Mouse (Mus musculus) liver, embryonic 11.5 days (tissue): ENCODE measurements around the gene Zdhhc16. TPM values are rescaled to one million over a fixed set of nuclear protein-coding genes. Genes with fewer than 3 reads are reported as not detected.

Experiments used
- ATAC-seq: fragments of 200-750 bp; cut with Nextera tagmentation; replicated peaks from 2 replicates; pipeline ENCODE4 v1.8.0; 2017; ENCODE audit warnings: moderate number of reproducible peaks, mild to moderate bottlenecking, moderate TSS enrichment, moderate library complexity; ENCODE audit not compliant: low FRiP score
- DNase-seq: peaks from one replicate; pipeline ENCODE4 v3.0.0-alpha.2; 2017; ENCODE audit warnings: low spot score
- H3K27ac ChIP-seq: fragments of 300-500 bp; sonication (generic); 2 replicates; pipeline ENCODE4 v1.5.1; 2014; ENCODE audit warnings: mild to moderate bottlenecking, low read depth, low read length, control low read depth
- H3K27me3 ChIP-seq: fragments of 300-500 bp; sonication (generic); replicated peaks from 2 replicates; pipeline ENCODE4 v1.6.1; 2014; ENCODE audit warnings: low read length, mixed read lengths; ENCODE audit not compliant: control insufficient read depth, insufficient read depth
- H3K36me3 ChIP-seq: fragments of 300-500 bp; sonication (generic); 2 replicates; pipeline ENCODE4 v1.6.1; 2014; ENCODE audit warnings: mild to moderate bottlenecking, low read length, moderate library complexity, mixed read lengths; ENCODE audit not compliant: control insufficient read depth, insufficient read depth
- H3K4me1 ChIP-seq: fragments of 300-500 bp; sonication (generic); replicated peaks from 2 replicates; pipeline ENCODE4 v1.6.1; 2014; ENCODE audit warnings: low read length, mixed read lengths; ENCODE audit not compliant: control insufficient read depth, insufficient read depth
- H3K4me2 ChIP-seq: fragments of 300-500 bp; sonication (generic); 2 replicates; pipeline ENCODE4 v1.6.1; 2014; ENCODE audit warnings: mild to moderate bottlenecking, control low read depth, moderate library complexity
- H3K4me3 ChIP-seq: fragments of 300-500 bp; sonication (generic); 2 replicates; pipeline ENCODE4 v1.5.1; 2014; ENCODE audit warnings: low read depth, low read length, control low read depth
- H3K9ac ChIP-seq: fragments of 300-500 bp; sonication (generic); 2 replicates; pipeline ENCODE4 v1.6.1; 2014; ENCODE audit warnings: low read depth, low read length, control low read depth
- H3K9me3 ChIP-seq: fragments of 300-500 bp; sonication (generic); 2 replicates; pipeline ENCODE4 v1.6.1; 2016; ENCODE audit warnings: low read length, inconsistent platforms, mixed read lengths; ENCODE audit not compliant: control insufficient read depth
- WGBS: fragments of 180-500 bp; shearing (Covaris S2); extraction: QIAGEN DNeasy Blood & Tissue Kit; methylation state at CpG from one replicate; pipeline ENCODE4 v1.1.7; 2014; 5-methylcytosine and 5-hydroxymethylcytosine counted together
- polyA plus RNA-seq: library from polyadenylated mRNA; unstranded; fragments of >200 nt; fragmentation: Nextera tagmentation; extraction: Ambion mirVana; gene quantifications from 2 replicates; pipeline ENCODE4 v1.2.1, GENCODE M21; 2014

The Zdhhc16 gene
- polyA plus RNA-seq, 1 experiment from 2014 or later, result 58.9 TPM

- DNase-seq (peak; percentile 98), ATAC-seq (peak; percentile 94)
- Histone ChIP-seq H3K4me1 (peaks cover 8% of the 10 kb centered on the region; the same call in 1 of the 2 replicates), H3K9me3 (no peaks in the 10 kb centered on the region), H3K27me3 (peaks cover 2% of the 10 kb centered on the region; the same call in 1 of the 2 replicates), H3K36me3 (no peaks in the 10 kb centered on the region), H3K9ac (peak within 1 kb of the TSS; percentile 78), H3K4me2 (peak within 1 kb of the TSS; percentile 100), H3K27ac (peak within 1 kb of the TSS; percentile 79), H3K4me3 (peak within 1 kb of the TSS; percentile 90)
- under 1% methylated on average over 61 of the region's 68 CpGs for WGBS
These were observed 47.7 kb downstream of the Zdhhc16 start, which contains the start of gene Mms19 for GRCm38 (mm10) chr19:41980819-41981594. Gene Mms19, minus strand, starts transcription at chr19:41981157.

- Histone ChIP-seq H3K27me3 (peaks cover 2% of the 10 kb centered on the region; the same call in 1 of the 2 replicates), H3K4me1 (peaks cover 8% of the 10 kb centered on the region; the same call in 1 of the 2 replicates), H3K36me3 (no peaks in the 10 kb centered on the region), H3K9me3 (no peaks in the 10 kb centered on the region), H3K4me3 (peak within 1 kb of the TSS; percentile 90), H3K27ac (peak within 1 kb of the TSS; percentile 79), H3K4me2 (peak within 1 kb of the TSS; percentile 100), H3K9ac (peak within 1 kb of the TSS; percentile 78)
- no peak for ATAC-seq
- DNase-seq, result no peak
- WGBS, result under 1% methylated on average over 33 of the region's 33 CpGs
These were observed 48.3 kb downstream of the Zdhhc16 start, which contains the start of gene Ubtd1 for GRCm38 (mm10) chr19:41981595-41981927. Gene Ubtd1, plus strand, starts transcription at chr19:41981763.

GRCm38 (mm10) chr19:41981931-41982790 lies 48.9 kb downstream of the Zdhhc16 start:
- peak overlapping the region; percentile 79 for H3K27ac ChIP-seq
- H3K9ac ChIP-seq, result peak overlapping the region; percentile 78
- DNase-seq (peak; percentile 41), ATAC-seq (no peak)
- peaks cover 8% of the 10 kb centered on the region; the same call in 1 of the 2 replicates for H3K4me1 ChIP-seq
- no peaks in the 10 kb centered on the region for H3K36me3 ChIP-seq
- WGBS, result under 1% methylated on average over 74 of the region's 74 CpGs
- peak overlapping the region; percentile 90 for H3K4me3 ChIP-seq
- peaks cover 2% of the 10 kb centered on the region; the same call in 1 of the 2 replicates for H3K27me3 ChIP-seq
- H3K9me3 ChIP-seq, result no peaks in the 10 kb centered on the region
- peak overlapping the region; percentile 100 for H3K4me2 ChIP-seq

GRCm38 (mm10) chr19:41982791-41983150 lies 49.5 kb downstream of the Zdhhc16 start:
- Histone ChIP-seq H3K27ac (peak overlapping the region; percentile 79; the same call in 1 of the 2 replicates), H3K36me3 (no peaks in the 10 kb centered on the region), H3K27me3 (peaks cover 2% of the 10 kb centered on the region; the same call in 1 of the 2 replicates), H3K9me3 (no peaks in the 10 kb centered on the region), H3K9ac (peak overlapping the region; percentile 78), H3K4me3 (peak overlapping the region; percentile 90), H3K4me1 (peaks cover 8% of the 10 kb centered on the region; the same call in 1 of the 2 replicates), H3K4me2 (peak overlapping the region; percentile 100)
- DNase-seq, result no peak
- 6% methylated on average over 4 of the region's 4 CpGs for WGBS
- ATAC-seq, result no peak

GRCm38 (mm10) chr19:41985994-41986393 lies 52.7 kb downstream of the Zdhhc16 start:
- H3K9me3 ChIP-seq, result no peaks in the 10 kb centered on the region
- ATAC-seq (no peak), DNase-seq (no peak)
- H3K36me3 ChIP-seq, result no peaks in the 10 kb centered on the region
- WGBS, result 88% methylated on average over 5 of the region's 5 CpGs
- H3K4me3 ChIP-seq, result no peak overlapping the region
- no peak overlapping the region for H3K9ac ChIP-seq
- no peak overlapping the region for H3K4me2 ChIP-seq
- peaks cover 7% of the 10 kb centered on the region; the same call in 1 of the 2 replicates for H3K4me1 ChIP-seq
- peaks cover 2% of the 10 kb centered on the region; the same call in 1 of the 2 replicates for H3K27me3 ChIP-seq
- no peak overlapping the region for H3K27ac ChIP-seq

DNA sequence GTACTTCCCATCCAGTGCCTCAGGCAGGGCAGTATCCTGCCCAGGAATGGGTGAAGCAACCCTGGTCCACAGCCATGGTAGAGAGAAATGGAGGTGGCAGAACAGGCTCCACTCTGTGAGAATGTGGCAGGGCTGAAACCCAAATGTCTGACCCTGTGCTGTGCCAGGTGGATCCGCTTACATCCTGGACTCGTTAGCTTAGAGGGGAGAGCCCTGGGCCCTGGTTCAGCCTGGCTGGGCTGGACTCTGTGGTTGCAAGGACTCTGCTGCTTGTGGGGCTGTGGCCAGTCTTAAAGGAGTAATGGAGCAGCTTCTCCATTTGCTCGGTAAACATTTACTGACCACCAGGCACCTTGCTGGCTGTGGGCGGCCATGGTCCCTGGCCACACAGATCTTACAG lies 53.9 kb downstream of the Zdhhc16 start:
- H3K27ac ChIP-seq, result no peak overlapping the region
- no peaks in the 10 kb centered on the region for H3K9me3 ChIP-seq
- H3K36me3 ChIP-seq, result no peaks in the 10 kb centered on the region
- H3K4me3 ChIP-seq, result no peak overlapping the region
- DNase-seq (no peak), ATAC-seq (no peak)
- no peak overlapping the region for H3K9ac ChIP-seq
- H3K4me1 ChIP-seq, result peaks cover 7% of the 10 kb centered on the region; the same call in 1 of the 2 replicates
- peaks cover 2% of the 10 kb centered on the region; the same call in 1 of the 2 replicates for H3K27me3 ChIP-seq
- WGBS, result 74% methylated on average over 4 of the region's 4 CpGs
- H3K4me2 ChIP-seq, result no peak overlapping the region

DNA sequence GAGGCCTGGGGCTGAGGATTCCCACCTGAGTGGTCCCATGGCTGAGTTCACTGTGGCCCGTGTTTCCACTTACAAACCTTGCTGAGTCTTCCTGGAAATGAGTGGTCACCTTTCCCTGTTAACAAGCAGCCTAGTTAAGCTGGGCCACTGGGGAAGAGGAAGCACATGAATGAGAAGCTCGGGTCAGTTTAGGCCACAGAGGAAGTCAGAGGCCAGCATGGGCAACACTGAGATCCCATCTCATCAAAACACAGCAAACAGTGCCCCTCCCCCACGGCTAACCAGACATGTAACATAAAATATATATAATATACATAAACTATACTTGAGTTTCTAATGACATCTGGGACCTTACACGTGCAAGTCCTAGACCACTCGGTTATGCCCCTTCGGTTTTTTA lies 56.5 kb downstream of the Zdhhc16 start:
- Histone ChIP-seq H3K4me3 (no peak overlapping the region), H3K4me1 (peaks cover 6% of the 10 kb centered on the region; the same call in 1 of the 2 replicates), H3K9ac (no peak overlapping the region), H3K4me2 (no peak overlapping the region), H3K9me3 (no peaks in the 10 kb centered on the region), H3K36me3 (no peaks in the 10 kb centered on the region), H3K27ac (no peak overlapping the region), H3K27me3 (no peaks in the 10 kb centered on the region)
- no peak for DNase-seq
- WGBS, result 58% methylated on average over 6 of the region's 6 CpGs
- ATAC-seq, result no peak

GRCm38 (mm10) chr19:41991926-41992477 lies 58.7 kb downstream of the Zdhhc16 start:
- Histone ChIP-seq H3K4me1 (peaks cover 6% of the 10 kb centered on the region; the same call in 1 of the 2 replicates), H3K36me3 (no peaks in the 10 kb centered on the region), H3K27me3 (no peaks in the 10 kb centered on the region), H3K4me3 (no peak overlapping the region), H3K4me2 (no peak overlapping the region), H3K27ac (no peak overlapping the region), H3K9ac (no peak overlapping the region), H3K9me3 (no peaks in the 10 kb centered on the region)
- DNase-seq (no peak), ATAC-seq (no peak)
- 41% methylated on average over 6 of the region's 6 CpGs for WGBS
